ENCODE assay signal across 8 mouse cellular contexts in the genomic region with DNA sequence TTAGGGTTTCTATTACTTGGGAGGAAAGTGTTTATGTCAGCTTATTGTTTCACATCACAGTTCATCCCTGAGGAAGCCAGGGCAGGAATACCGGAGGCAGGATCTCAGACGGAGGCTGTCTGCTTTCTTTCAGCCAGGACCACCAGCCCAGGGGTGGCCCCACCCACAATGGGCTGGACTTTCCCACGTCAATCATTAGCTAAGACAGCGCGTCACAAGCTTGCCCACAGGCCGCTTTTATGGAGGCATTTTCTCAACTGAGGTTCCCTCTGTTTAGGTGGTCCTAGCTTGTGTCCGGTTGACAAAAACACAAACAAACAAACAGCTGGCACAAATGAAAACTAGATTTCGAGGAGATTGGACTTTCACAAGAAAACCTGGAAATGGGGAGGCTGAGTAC. TPM values are rescaled to one million over a fixed set of nuclear protein-coding genes. Genes with fewer than 3 reads are reported as not detected.
DNase-seq lines count a peak whose midpoint lies in the region; ATAC-seq and TF ChIP-seq lines count a peak whose summit lies in the region.

No protein-coding gene starts in this region.

- H3K36me3 ChIP-seq in megakaryocyte, embryonic 14.5 days (replicated peaks; ENCODE audit: low read length) = no peaks in the 10 kb centered on the region
- no peaks in the 10 kb centered on the region for H3K36me3 ChIP-seq in heart, postnatal 0 days (replicated peaks; ENCODE audit: control insufficient read depth, insufficient read depth, low read length)
- no peaks in the 10 kb centered on the region for H3K36me3 ChIP-seq in limb, embryonic 11.5 days (ENCODE audit: control insufficient read depth, insufficient read depth, low read length)
- no peaks in the 10 kb centered on the region for H3K36me3 ChIP-seq in midbrain, postnatal 0 days (ENCODE audit: insufficient read depth, low read length)

- no peaks in the 10 kb centered on the region for H3K9me3 ChIP-seq in megakaryocyte, embryonic 14.5 days
- no peaks in the 10 kb centered on the region for H3K9me3 ChIP-seq in heart, postnatal 0 days (replicated peaks; ENCODE audit: control insufficient read depth, low read length)
- no peaks in the 10 kb centered on the region for H3K9me3 ChIP-seq in limb, embryonic 11.5 days (ENCODE audit: control insufficient read depth, low read length)
- H3K9me3 ChIP-seq in midbrain, postnatal 0 days (ENCODE audit: low read length) = no peaks in the 10 kb centered on the region

- no peak overlapping the region; the same call in 1 of the 2 replicates for H3K27ac ChIP-seq in heart, postnatal 0 days (ENCODE audit: low read depth)
- H3K27ac ChIP-seq in limb, embryonic 11.5 days (replicated peaks; ENCODE audit: low read depth, low read length) = 0 out of 2 replicates have a peak overlapping the region, but pooled peaks have one; percentile 16
- no peak overlapping the region for H3K27ac ChIP-seq in midbrain, postnatal 0 days (ENCODE audit: low read depth, low read length)

- H3K4me1 ChIP-seq in megakaryocyte, embryonic 14.5 days = peaks cover 18% of the 10 kb centered on the region
- H3K4me1 ChIP-seq in heart, postnatal 0 days (ENCODE audit: control insufficient read depth, insufficient read depth) = peaks cover 18% of the 10 kb centered on the region; the same call in 1 of the 2 replicates
- no peaks in the 10 kb centered on the region; the same call in 1 of the 2 replicates for H3K4me1 ChIP-seq in limb, embryonic 11.5 days (ENCODE audit: control insufficient read depth, insufficient read depth, low read length)
- H3K4me1 ChIP-seq in midbrain, postnatal 0 days (ENCODE audit: insufficient read depth, low read length) = no peaks in the 10 kb centered on the region; the same call in 1 of the 2 replicates

- ATAC-seq in megakaryocyte, adult 5-6 weeks (ENCODE audit: poor library complexity, severe bottlenecking) = no peak
- peak; percentile 70 for ATAC-seq in heart, postnatal 0 days (ENCODE audit: insufficient read depth, low read depth)
- ATAC-seq in limb, embryonic 11.5 days (ENCODE audit: insufficient number of reproducible peaks, low FRiP score, low TSS enrichment, low read depth) = peak; percentile 78
- ATAC-seq in midbrain, postnatal 0 days (ENCODE audit: low FRiP score) = peak; percentile 74
- ATAC-seq in monocyte, adult 5-6 weeks (replicated peaks; ENCODE audit: insufficient number of reproducible peaks, low FRiP score, low TSS enrichment, poor library complexity, severe bottlenecking) = no peak

- peak overlapping the region; percentile 54 for H3K4me2 ChIP-seq in heart, postnatal 0 days (ENCODE audit: low read depth, low read length)
- H3K4me2 ChIP-seq in limb, embryonic 11.5 days (ENCODE audit: low read depth, severe bottlenecking) = peak overlapping the region; percentile 59
- peak overlapping the region; percentile 2 for H3K4me2 ChIP-seq in midbrain, postnatal 0 days (ENCODE audit: low read depth, low read length, poor library complexity, severe bottlenecking)

- DNase-seq in heart, postnatal 0 days (ENCODE audit: low spot score) = peak; percentile 43
- peak; percentile 84 for DNase-seq in limb, embryonic 11.5 days (ENCODE audit: low spot score)
- peak; percentile 51 for DNase-seq in midbrain, postnatal 0 days (ENCODE audit: low spot score)
- no peak for DNase-seq in layer of hippocampus, postnatal 25 days (ENCODE audit: extremely low spot score in 1 of 2, low spot score in 1 of 2)
- DNase-seq in layer of hippocampus, adult 11-12 months (ENCODE audit: low spot score) = no peak

- 2% methylated on average over 8 of the region's 8 CpGs for WGBS in heart, postnatal 0 days
- WGBS in limb, embryonic 11.5 days = 2% methylated on average over 8 of the region's 8 CpGs
- WGBS in midbrain, postnatal 0 days = 5% methylated on average over 8 of the region's 8 CpGs

- peak overlapping the region; percentile 62 for H3K4me3 ChIP-seq in megakaryocyte, embryonic 14.5 days (replicated peaks)
- peak overlapping the region; percentile 35 for H3K4me3 ChIP-seq in heart, postnatal 0 days (ENCODE audit: low read depth, low read length)
- H3K4me3 ChIP-seq in limb, embryonic 11.5 days (ENCODE audit: low read depth, low read length) = peak overlapping the region; percentile 26; the same call in 1 of the 2 replicates
- no peak overlapping the region for H3K4me3 ChIP-seq in midbrain, postnatal 0 days (ENCODE audit: low read depth, low read length)

- no peak overlapping the region; the same call in 1 of the 2 replicates for H3K9ac ChIP-seq in heart, postnatal 0 days (replicated peaks; ENCODE audit: low read depth, low read length)
- H3K9ac ChIP-seq in limb, embryonic 11.5 days (ENCODE audit: low read length) = peak overlapping the region; percentile 28; the same call in 1 of the 2 replicates
- no peak overlapping the region for H3K9ac ChIP-seq in midbrain, postnatal 0 days (replicated peaks; ENCODE audit: low read length, poor library complexity, severe bottlenecking)

- H3K27me3 ChIP-seq in megakaryocyte, embryonic 14.5 days (replicated peaks) = peaks cover 51% of the 10 kb centered on the region
- 0 out of 2 replicates have a peak, but pooled peaks cover 6% of the 10 kb centered on the region for H3K27me3 ChIP-seq in heart, postnatal 0 days (ENCODE audit: control insufficient read depth, insufficient read depth, low read length)
- H3K27me3 ChIP-seq in limb, embryonic 11.5 days (ENCODE audit: control insufficient read depth, insufficient read depth, low read length) = no peaks in the 10 kb centered on the region
- no peaks in the 10 kb centered on the region for H3K27me3 ChIP-seq in midbrain, postnatal 0 days (ENCODE audit: insufficient read depth, low read length)

- no peak for TF ChIP-seq EP300 in heart, postnatal 0 days (IDR thresholded peaks at IDR 0.05; ENCODE audit: low read depth)

- TF ChIP-seq CTCF in heart, postnatal 0 days (IDR thresholded peaks at IDR 0.05; ENCODE audit: low read depth) = no peak
- no peak for TF ChIP-seq CTCF in midbrain, postnatal 0 days (IDR thresholded peaks at IDR 0.05)

RNA-seq across cellular contexts. Expression of a gene that starts 12.3 kb away (rescaled TPM):
- 0.09 TPM in 1 of 2 replicates, not detected in the other for polyA plus RNA-seq in megakaryocyte, embryonic 14.5 days (2012; ENCODE audit: insufficient read depth, low replicate concordance)
- total RNA-seq in megakaryocyte, adult 5-6 weeks (2015) = not detected in 2 replicates
- total RNA-seq in megakaryocyte, adult 5-6 weeks (2017) = not detected in 2 replicates
- total RNA-seq in heart, postnatal 0 days (2014; rRNA removed; ENCODE audit: low replicate concordance) = 12.0 and 14.3 TPM in 2 replicates
- polyA plus RNA-seq in heart, postnatal 0 days (2015; fragmentation: Nextera tagmentation; extraction: Ambion mirVana) = 9.0 and 9.7 TPM in 2 replicates
- polyA plus RNA-seq in limb, embryonic 11.5 days (2014; fragmentation: Nextera tagmentation; extraction: Ambion mirVana) = 12.2 and 17.1 TPM in 2 replicates
- total RNA-seq in midbrain, postnatal 0 days (2014; rRNA removed) = 48.1 and 54.7 TPM in 2 replicates
- 46.6 and 50.3 TPM in 2 replicates for polyA plus RNA-seq in midbrain, postnatal 0 days (2015; fragmentation: Nextera tagmentation; extraction: Ambion mirVana)
- not detected in 3 replicates for total RNA-seq in monocyte, adult 5-6 weeks (2017)
- total RNA-seq in layer of hippocampus, postnatal 25 days (2021) = 10 to 100 TPM; 26.5 to 27.5 TPM

Comparison
In these comparisons a context has a peak if more than half of its experiments do, and no peak if none do; other contexts are left out.
1. ATAC-seq: peak in heart, postnatal 0 days (single experiment), limb, embryonic 11.5 days (single experiment) and midbrain, postnatal 0 days (single experiment); none in megakaryocyte, adult 5-6 weeks (single experiment) and monocyte, adult 5-6 weeks (single experiment).
2. DNase-seq: peak in heart, postnatal 0 days (single experiment), limb, embryonic 11.5 days (single experiment) and midbrain, postnatal 0 days (single experiment); none in layer of hippocampus, postnatal 25 days (0 of 2) and layer of hippocampus, adult 11-12 months (single experiment).
3. H3K4me2 ChIP-seq: peak in every context shown above with its lines; median percentile 59 in limb, embryonic 11.5 days; 54 in heart, postnatal 0 days; 2 in midbrain, postnatal 0 days.
4. RNA of a gene that starts 12.3 kb away (total RNA-seq): 48.1 to 54.7 TPM in midbrain, postnatal 0 days, 26.5 to 27.5 TPM in layer of hippocampus, postnatal 25 days and 12.0 to 14.3 TPM in heart, postnatal 0 days; not detected in megakaryocyte, adult 5-6 weeks and not detected in monocyte, adult 5-6 weeks; every median in the first group is over 10 times any median in the second.